Mouse (Mus musculus) intestine, postnatal 0 days (tissue): Measurements from ENCODE around the gene Ptbp1. TPM values are rescaled to one million over a fixed set of nuclear protein-coding genes. Genes with fewer than 3 reads are reported as not detected.

Experiments used
- ATAC-seq: fragments of 200-750 bp; cut with Nextera tagmentation; 2 replicates; pipeline ENCODE4 v1.8.0; 2017; ENCODE audit warnings: mild to moderate bottlenecking, moderate TSS enrichment, moderate library complexity
- H3K27ac ChIP-seq: fragments of 300-500 bp; sonication (generic); 2 replicates; pipeline ENCODE4 v1.5.1; 2014; ENCODE audit warnings: mild to moderate bottlenecking, low read depth, low read length, moderate library complexity
- H3K27me3 ChIP-seq: fragments of 300-500 bp; sonication (generic); replicated peaks from 2 replicates; pipeline ENCODE4 v1.6.1; 2014; ENCODE audit warnings: low read length, mixed read lengths; ENCODE audit not compliant: control insufficient read depth, insufficient read depth
- H3K36me3 ChIP-seq: fragments of 300-500 bp; sonication (generic); 2 replicates; pipeline ENCODE4 v1.6.1; 2014; ENCODE audit warnings: mild to moderate bottlenecking, moderate library complexity; ENCODE audit not compliant: control insufficient read depth, insufficient read depth
- H3K4me1 ChIP-seq: fragments of 300-500 bp; sonication (generic); replicated peaks from 2 replicates; pipeline ENCODE4 v1.6.1; 2014; ENCODE audit warnings: antibody characterized with exemption, low read length, mixed read lengths; ENCODE audit not compliant: control insufficient read depth, insufficient read depth
- H3K4me2 ChIP-seq: fragments of 300-500 bp; sonication (generic); replicated peaks from 2 replicates; pipeline ENCODE4 v1.6.1; 2014; ENCODE audit warnings: low read depth, mild to moderate bottlenecking, moderate library complexity
- H3K4me3 ChIP-seq: fragments of 300-500 bp; sonication (generic); 2 replicates; pipeline ENCODE4 v1.5.1; 2014; ENCODE audit warnings: low read depth, low read length
- H3K9ac ChIP-seq: fragments of 300-500 bp; sonication (generic); 2 replicates; pipeline ENCODE4 v1.6.1; 2014; ENCODE audit warnings: mild to moderate bottlenecking, low read depth, low read length
- H3K9me3 ChIP-seq: fragments of 300-500 bp; sonication (generic); 2 replicates; pipeline ENCODE4 v1.6.1; 2016; ENCODE audit warnings: mixed run types; ENCODE audit not compliant: control insufficient read depth
- CTCF ChIP-seq: sonication (generic); IDR thresholded peaks from 2 replicates; pipeline ENCODE4 v1.5.1; 2016; ENCODE audit warnings: low read depth, mild to moderate bottlenecking, control low read depth, antibody characterized with exemption, moderate library complexity
- WGBS: fragments of 180-500 bp; shearing (Covaris S2); extraction: QIAGEN DNeasy Blood & Tissue Kit; methylation state at CpG from one replicate; pipeline ENCODE4 v1.1.7; 2014; 5-methylcytosine and 5-hydroxymethylcytosine counted together
- polyA plus RNA-seq: library from polyadenylated mRNA; unstranded; fragments of >200 nt; fragmentation: Nextera tagmentation; extraction: Ambion mirVana; gene quantifications from 2 replicates; pipeline ENCODE4 v1.2.1, GENCODE M21; 2015

Ptbp1 gene
- polyA plus RNA-seq, 1 experiment from 2014 or later = 92.2 TPM

DNA sequence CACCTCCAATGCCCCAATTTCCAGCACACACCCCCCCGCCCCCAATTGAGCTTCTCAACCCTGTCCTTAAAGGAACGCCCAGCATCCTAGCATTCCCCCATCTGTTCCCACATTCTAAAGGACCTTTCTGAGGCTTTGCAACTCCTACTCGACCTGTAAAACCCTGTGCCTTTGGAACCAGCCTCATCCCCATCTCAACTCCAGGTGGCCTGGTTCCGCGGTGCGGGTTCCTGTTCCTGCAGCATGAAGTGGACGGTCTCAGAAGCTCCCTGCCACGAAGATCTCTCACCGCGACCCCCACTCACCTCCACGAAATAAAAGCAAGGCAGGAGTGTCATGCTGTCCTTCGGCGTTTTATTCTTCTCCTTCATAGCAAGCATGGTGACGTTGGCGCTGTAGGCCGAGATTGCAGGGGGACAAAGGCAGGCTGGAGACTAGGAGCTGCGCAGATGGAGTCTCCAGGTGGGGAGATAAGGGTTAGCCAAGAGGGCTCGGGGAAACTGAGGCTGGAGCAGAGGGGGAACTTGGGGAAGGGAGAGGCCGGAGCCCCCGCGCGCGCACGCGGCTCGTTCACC is 19.6 kb downstream of the Ptbp1 start:
- peak overlapping the region; percentile 94 for H3K4me2 ChIP-seq
- 2% methylated on average over 26 of the region's 26 CpGs for WGBS
- peak overlapping the region; percentile 59 for H3K4me3 ChIP-seq
- no peaks in the 10 kb centered on the region for H3K36me3 ChIP-seq
- no peak overlapping the region for H3K27ac ChIP-seq
- H3K27me3 ChIP-seq = 0 out of 2 replicates have a peak, but pooled peaks cover 5% of the 10 kb centered on the region
- H3K4me1 ChIP-seq = no peaks in the 10 kb centered on the region
- no peaks in the 10 kb centered on the region for H3K9me3 ChIP-seq
- no peak for TF ChIP-seq CTCF
- peak overlapping the region; percentile 58 for H3K9ac ChIP-seq
- ATAC-seq = no peak

DNA sequence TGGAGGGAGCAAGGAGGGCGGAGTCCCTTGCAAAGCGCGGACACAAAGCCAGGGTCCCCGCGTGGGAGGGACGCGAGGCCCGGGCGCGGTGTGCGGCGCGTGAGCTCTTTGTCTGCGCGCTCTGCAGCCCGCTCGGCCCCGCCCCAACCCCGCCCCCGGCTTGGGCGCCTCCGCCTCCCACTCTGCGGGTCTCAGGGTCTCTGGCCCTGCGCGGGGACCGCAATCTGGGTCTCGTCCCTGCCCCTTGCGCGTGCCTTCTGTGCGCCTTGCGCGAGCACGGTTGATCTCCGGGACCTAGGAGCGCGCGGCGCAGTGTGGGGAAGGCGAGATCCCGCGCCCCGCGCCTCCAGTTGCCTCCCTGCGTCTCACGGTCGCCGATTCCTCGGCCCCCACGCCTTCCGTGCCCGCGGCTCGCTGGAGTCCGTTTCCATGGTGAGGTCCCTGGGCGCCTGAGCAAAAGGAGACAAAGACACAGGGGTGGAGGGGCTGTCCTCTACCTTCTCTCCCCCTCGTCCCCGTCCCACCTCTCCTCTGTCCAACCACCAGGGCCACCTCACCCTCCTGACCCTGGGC is 20.1 kb downstream of the Ptbp1 start, which contains the start of the genes Prtn3 and Plppr3:
Gene Prtn3 (plus strand): TSS at position 187 of the 573 bp plus-strand sequence.
Gene Plppr3 (minus strand): TSS at position 345 of the 573 bp plus-strand sequence.
- TF ChIP-seq CTCF = no peak
- under 1% methylated on average over 57 of the region's 57 CpGs for WGBS
- H3K36me3 ChIP-seq = no peaks in the 10 kb centered on the region

DNA sequence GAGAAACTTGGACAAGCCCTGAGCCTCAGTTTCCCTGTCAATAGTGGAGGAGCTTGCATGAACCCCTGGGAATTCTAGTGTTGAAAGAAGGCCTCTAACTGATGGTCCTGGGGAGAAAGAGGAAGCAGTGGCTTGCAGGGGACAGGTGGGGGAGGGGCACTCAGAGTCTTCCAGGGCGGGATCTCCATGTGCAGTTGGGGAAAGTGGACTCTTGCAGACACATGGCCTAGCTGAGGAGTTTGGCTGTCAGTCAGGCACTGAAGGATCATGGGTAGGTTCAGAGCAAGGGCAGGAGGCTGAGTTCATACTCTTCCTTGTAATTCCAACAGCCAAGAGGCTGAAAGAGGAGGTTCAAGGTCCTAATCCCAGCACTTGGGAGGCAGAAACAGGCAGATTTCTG is 22.9 kb downstream of the Ptbp1 start:
- Histone ChIP-seq H3K27me3 (0 out of 2 replicates have a peak, but pooled peaks cover 6% of the 10 kb centered on the region), H3K36me3 (no peaks in the 10 kb centered on the region), H3K4me3 (no peak overlapping the region), H3K9ac (no peak overlapping the region), H3K9me3 (no peaks in the 10 kb centered on the region), H3K4me2 (no peak overlapping the region), H3K27ac (no peak overlapping the region), H3K4me1 (0 out of 2 replicates have a peak, but pooled peaks cover 2% of the 10 kb centered on the region)
- ATAC-seq = no peak
- 46% methylated on average over 1 of the region's 1 CpGs for WGBS
- TF ChIP-seq CTCF = no peak

More for the DNA sequence above, 20.1 kb downstream of the Ptbp1 start, which contains the start of the genes Prtn3 and Plppr3:
- Histone ChIP-seq H3K4me2 (peak within 1 kb of the TSS; percentile 94), H3K27me3 (0 out of 2 replicates have a peak, but pooled peaks cover 5% of the 10 kb centered on the region), H3K27ac (no peak within 1 kb of the TSS), H3K4me3 (peak within 1 kb of the TSS; percentile 59), H3K9me3 (no peaks in the 10 kb centered on the region), H3K9ac (peak within 1 kb of the TSS; percentile 58), H3K4me1 (no peaks in the 10 kb centered on the region)
- ATAC-seq = peak; percentile 22; the same call in 1 of the 2 replicates

DNA sequence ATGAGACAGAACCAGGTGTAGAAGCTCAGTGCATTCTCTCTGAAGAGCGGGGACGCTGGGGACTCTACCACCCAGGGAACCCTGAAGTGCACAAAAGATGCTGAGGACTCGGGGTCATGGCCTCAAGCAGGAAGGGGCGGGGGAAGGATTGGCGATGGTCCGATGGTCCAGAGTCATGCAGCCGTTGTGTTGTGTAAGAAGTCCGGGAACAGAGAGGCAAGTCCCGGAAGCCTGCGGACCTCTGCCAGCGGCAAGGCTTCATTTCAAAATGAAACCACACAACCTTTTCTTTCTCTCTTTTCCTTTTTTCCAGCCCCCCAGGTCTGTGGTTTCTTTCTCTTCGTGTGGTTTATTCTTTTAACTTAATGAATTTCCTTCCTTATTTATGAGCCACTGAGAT is 23.5 kb downstream of the Ptbp1 start:
- TF ChIP-seq CTCF = no peak
- 0 out of 2 replicates have a peak, but pooled peaks cover 2% of the 10 kb centered on the region for H3K4me1 ChIP-seq
- no peak overlapping the region for H3K4me3 ChIP-seq
- H3K9me3 ChIP-seq = no peaks in the 10 kb centered on the region
- no peak overlapping the region; the same call in 1 of the 2 replicates for H3K4me2 ChIP-seq
- peak overlapping the region; percentile 50; the same call in 1 of the 2 replicates for H3K27ac ChIP-seq
- H3K36me3 ChIP-seq = no peaks in the 10 kb centered on the region
- WGBS = 59% methylated on average over 12 of the region's 12 CpGs
- H3K9ac ChIP-seq = no peak overlapping the region
- ATAC-seq = no peak
- H3K27me3 ChIP-seq = 0 out of 2 replicates have a peak, but pooled peaks cover 12% of the 10 kb centered on the region

DNA sequence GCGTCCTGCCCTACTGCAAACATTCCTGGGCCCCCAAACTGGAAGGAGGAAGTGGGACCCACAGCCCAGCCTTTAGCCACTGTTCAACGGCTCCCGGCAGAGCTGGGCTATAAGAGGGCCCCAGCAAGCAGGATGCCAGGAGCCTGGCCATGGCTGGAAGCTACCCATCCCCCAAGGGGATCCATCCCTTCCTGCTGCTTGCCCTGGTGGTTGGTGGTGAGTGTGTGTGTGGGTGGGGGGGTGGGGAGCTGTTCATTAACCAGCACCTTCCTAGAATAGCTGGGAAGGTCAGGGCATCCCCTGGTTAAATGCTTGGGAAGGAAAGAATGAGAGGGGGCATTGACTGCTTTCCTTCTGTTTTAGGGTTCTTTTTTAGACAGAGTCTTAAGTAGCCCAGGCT is 25.3 kb downstream of the Ptbp1 start:
- TF ChIP-seq CTCF = no peak
- Histone ChIP-seq H3K4me1 (0 out of 2 replicates have a peak, but pooled peaks cover 2% of the 10 kb centered on the region), H3K4me3 (no peak overlapping the region), H3K9ac (no peak overlapping the region), H3K36me3 (no peaks in the 10 kb centered on the region), H3K9me3 (no peaks in the 10 kb centered on the region), H3K4me2 (no peak overlapping the region), H3K27ac (no peak overlapping the region), H3K27me3 (0 out of 2 replicates have a peak, but pooled peaks cover 9% of the 10 kb centered on the region)
- ATAC-seq = no peak
- 35% methylated on average over 3 of the region's 3 CpGs for WGBS

DNA sequence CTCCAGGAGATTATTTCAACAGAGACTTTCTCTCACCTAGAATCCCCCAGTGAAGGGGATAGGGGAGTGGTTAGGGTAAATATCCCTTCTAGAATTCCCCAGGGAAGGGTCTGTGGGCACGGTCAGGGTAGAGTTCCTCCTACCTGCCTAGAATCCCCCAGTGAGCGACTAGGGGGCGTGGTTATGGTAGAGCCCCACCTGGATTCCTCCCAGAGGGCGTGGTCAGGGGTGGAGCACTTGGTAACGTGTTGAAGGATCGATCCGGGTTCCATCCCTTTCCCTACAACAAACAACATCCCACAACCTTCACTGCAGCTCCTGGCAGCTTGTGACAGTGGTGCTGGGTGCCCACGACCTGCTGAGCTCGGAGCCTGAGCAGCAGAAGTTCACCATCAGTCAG is 26.5 kb downstream of the Ptbp1 start:
- Histone ChIP-seq H3K4me2 (peak overlapping the region; percentile 32; the same call in 1 of the 2 replicates), H3K4me1 (0 out of 2 replicates have a peak, but pooled peaks cover 2% of the 10 kb centered on the region)

More for the DNA sequence above, 26.5 kb downstream of the Ptbp1 start:
- no peak overlapping the region; the same call in 1 of the 2 replicates for H3K4me3 ChIP-seq
- no peaks in the 10 kb centered on the region for H3K36me3 ChIP-seq
- no peak for ATAC-seq
- 14% methylated on average over 9 of the region's 9 CpGs for WGBS
- no peak overlapping the region for H3K27ac ChIP-seq
- 0 out of 2 replicates have a peak, but pooled peaks cover 9% of the 10 kb centered on the region for H3K27me3 ChIP-seq
- TF ChIP-seq CTCF = no peak
- H3K9ac ChIP-seq = no peak overlapping the region
- H3K9me3 ChIP-seq = no peaks in the 10 kb centered on the region
